Mouse (Mus musculus) neural tube, embryonic 14.5 days (tissue): Measurements from ENCODE around the gene Tnr. TPM values are rescaled to one million over a fixed set of nuclear protein-coding genes. Genes with fewer than 3 reads are reported as not detected.
A peak's percentile ranks its signal among the peaks of the same experiment; 100 is the strongest.

Experiments
- ATAC-seq: fragments of 200-750 bp; cut with Nextera tagmentation; 2 replicates; pipeline ENCODE4 v1.8.0; 2017; ENCODE audit warnings: low read depth, mild to moderate bottlenecking, moderate TSS enrichment, moderate library complexity
- H3K27ac ChIP-seq: fragments of 300-500 bp; sonication (generic); 2 replicates; pipeline ENCODE4 v1.5.1; 2014; ENCODE audit warnings: low read depth, mild to moderate bottlenecking, control low read depth, low read length, moderate library complexity, mixed read lengths
- H3K27me3 ChIP-seq: fragments of 300-500 bp; sonication (generic); 2 replicates; pipeline ENCODE4 v1.6.1; 2014; ENCODE audit warnings: low read length; ENCODE audit not compliant: control insufficient read depth, insufficient read depth
- H3K36me3 ChIP-seq: fragments of 300-500 bp; sonication (generic); 2 replicates; pipeline ENCODE4 v1.6.1; 2014; ENCODE audit warnings: low read length, mixed read lengths; ENCODE audit not compliant: control insufficient read depth, insufficient read depth
- H3K4me1 ChIP-seq: fragments of 300-500 bp; sonication (generic); 2 replicates; pipeline ENCODE4 v1.6.1; 2014; ENCODE audit warnings: low read length; ENCODE audit not compliant: control insufficient read depth, insufficient read depth
- H3K4me2 ChIP-seq: fragments of 300-500 bp; sonication (generic); 2 replicates; pipeline ENCODE4 v1.6.1; 2014; ENCODE audit warnings: mild to moderate bottlenecking, low read depth, low read length, control low read depth
- H3K4me3 ChIP-seq: fragments of 300-500 bp; sonication (generic); 2 replicates; pipeline ENCODE4 v1.5.1; 2014; ENCODE audit warnings: low read depth, low read length, control low read depth, mixed read lengths
- H3K9ac ChIP-seq: fragments of 300-500 bp; sonication (generic); replicated peaks from 2 replicates; pipeline ENCODE4 v1.6.1; 2014; ENCODE audit warnings: low read depth, mild to moderate bottlenecking, control low read depth, low read length, mixed read lengths
- H3K9me3 ChIP-seq: fragments of 300-500 bp; sonication (generic); 2 replicates; pipeline ENCODE4 v1.6.1; 2016; ENCODE audit warnings: low read length; ENCODE audit not compliant: control insufficient read depth
- WGBS: fragments of 180-500 bp; shearing (Covaris S2); extraction: QIAGEN DNeasy Blood & Tissue Kit; methylation state at CpG from one replicate; pipeline ENCODE4 v1.1.7; 2014; 5-methylcytosine and 5-hydroxymethylcytosine counted together
- polyA plus RNA-seq: library from polyadenylated mRNA; unstranded; fragments of >200 nt; fragmentation: Nextera tagmentation; extraction: Ambion mirVana; gene quantifications from 2 replicates; pipeline ENCODE4 v1.2.1, GENCODE M21; 2014

Tnr gene
- polyA plus RNA-seq, 1 experiment from 2014 or later = 6.6 TPM

DNA sequence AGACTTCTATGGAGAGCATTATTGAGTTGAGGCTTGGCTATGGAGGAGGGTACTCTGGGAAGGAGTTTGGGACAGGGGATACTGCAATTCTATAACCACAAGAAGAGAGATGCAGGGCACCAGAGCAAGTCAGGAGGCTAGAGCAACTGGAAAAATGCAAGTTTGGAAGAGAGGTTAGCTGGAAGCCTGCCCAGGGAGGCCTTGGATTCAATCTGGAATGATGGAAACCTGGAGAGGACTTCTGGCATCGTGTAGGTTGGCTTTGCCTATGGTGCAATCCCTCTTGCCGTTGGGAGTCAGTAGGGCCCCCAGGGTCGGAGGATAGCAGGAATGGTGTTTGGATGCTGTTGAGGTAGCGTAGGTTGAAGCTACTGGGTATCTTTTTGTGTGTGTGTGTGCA, 90.0 kb downstream of the Tnr start:
- no peaks in the 10 kb centered on the region for H3K36me3 ChIP-seq
- no peak overlapping the region for H3K4me2 ChIP-seq
- no peaks in the 10 kb centered on the region for H3K27me3 ChIP-seq
- ATAC-seq = no peak
- no peak overlapping the region for H3K27ac ChIP-seq
- no peak overlapping the region for H3K9ac ChIP-seq
- WGBS = 94% methylated on average over 4 of the region's 4 CpGs
- H3K4me1 ChIP-seq = peaks cover 12% of the 10 kb centered on the region; the same call in 1 of the 2 replicates
- no peak overlapping the region for H3K4me3 ChIP-seq
- no peaks in the 10 kb centered on the region for H3K9me3 ChIP-seq

DNA sequence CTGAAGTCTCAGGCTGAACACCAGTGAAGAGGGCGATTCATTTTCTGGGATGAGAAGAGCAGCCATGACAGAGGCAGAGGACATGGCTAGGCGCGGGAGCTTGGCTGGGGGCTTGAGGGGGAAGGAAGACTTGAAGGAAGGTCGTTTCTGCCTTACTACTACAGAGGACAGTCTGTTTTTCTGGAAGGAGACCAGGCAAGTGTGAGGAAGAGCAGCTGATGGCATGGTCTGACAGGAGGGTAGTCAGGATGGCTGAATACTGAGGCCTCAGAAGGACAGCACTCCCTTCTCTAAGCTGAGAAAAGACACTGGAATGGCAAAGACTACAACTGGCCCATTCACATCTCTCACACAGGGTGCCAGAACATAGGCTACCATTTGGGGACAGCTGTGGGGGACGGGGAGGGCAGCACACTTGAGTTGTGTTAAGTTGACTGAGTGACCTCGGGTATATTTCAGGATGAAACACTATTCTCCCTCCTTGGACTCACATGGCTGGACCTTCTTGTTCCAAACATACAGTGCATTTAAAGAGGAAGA, 90.6 kb downstream of the Tnr start:
- H3K9me3 ChIP-seq = no peaks in the 10 kb centered on the region
- 77% methylated on average over 6 of the region's 6 CpGs for WGBS
- H3K4me1 ChIP-seq = peaks cover 14% of the 10 kb centered on the region; the same call in 1 of the 2 replicates
- no peaks in the 10 kb centered on the region for H3K36me3 ChIP-seq
- no peak overlapping the region for H3K4me3 ChIP-seq
- ATAC-seq = 0 out of 2 replicates have a peak, but pooled peaks have one; percentile 7
- H3K9ac ChIP-seq = no peak overlapping the region
- H3K4me2 ChIP-seq = no peak overlapping the region
- H3K27me3 ChIP-seq = no peaks in the 10 kb centered on the region
- peak overlapping the region; percentile 69; the same call in 1 of the 2 replicates for H3K27ac ChIP-seq

DNA sequence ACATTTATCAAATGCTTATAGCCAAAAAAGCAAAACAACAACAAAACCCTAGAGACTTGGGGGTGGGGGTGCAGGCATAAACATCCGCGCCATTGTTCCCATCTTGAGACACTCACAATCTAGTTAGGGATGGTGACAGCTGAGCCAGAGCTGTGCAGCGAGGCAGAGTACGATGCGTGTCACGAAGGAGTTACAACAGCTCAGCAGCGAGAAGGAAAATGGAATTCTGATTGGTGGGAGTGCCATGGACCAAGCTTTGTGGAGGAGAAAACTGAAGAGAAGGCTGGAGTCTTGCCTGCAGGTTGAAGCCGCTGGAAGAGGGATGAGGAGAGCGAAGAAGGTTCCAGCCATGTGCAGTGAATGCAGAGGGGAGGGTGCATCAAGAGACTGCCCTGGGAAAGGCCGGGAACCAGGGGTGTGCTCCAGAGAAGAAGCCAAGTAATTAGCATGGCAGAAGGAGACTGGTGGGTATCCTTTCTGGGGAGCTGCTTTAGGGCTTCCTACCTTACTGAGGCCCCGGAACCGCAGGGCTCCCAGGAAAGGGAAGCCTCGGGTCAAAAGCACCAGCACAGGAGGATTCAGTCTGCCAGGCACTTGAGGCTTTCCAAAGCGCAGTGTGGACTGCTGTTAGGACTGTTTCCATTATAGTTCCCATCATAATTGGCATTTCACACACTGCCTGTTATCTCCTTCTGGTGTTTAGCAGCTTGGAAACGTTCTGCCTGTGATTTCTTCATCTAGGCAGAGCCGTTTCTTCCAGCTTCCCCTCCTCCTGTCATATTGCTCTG, 91.3 kb downstream of the Tnr start:
- H3K9me3 ChIP-seq = no peaks in the 10 kb centered on the region
- 36% methylated on average over 16 of the region's 16 CpGs for WGBS
- peak; percentile 65; the same call in 1 of the 2 replicates for ATAC-seq
- peak overlapping the region; percentile 31; the same call in 1 of the 2 replicates for H3K4me2 ChIP-seq
- H3K9ac ChIP-seq = 0 out of 2 replicates have a peak overlapping the region, but pooled peaks have one; percentile 11
- peaks cover 14% of the 10 kb centered on the region; the same call in 1 of the 2 replicates for H3K4me1 ChIP-seq
- no peaks in the 10 kb centered on the region for H3K36me3 ChIP-seq
- H3K4me3 ChIP-seq = no peak overlapping the region
- peak overlapping the region; percentile 69 for H3K27ac ChIP-seq
- no peaks in the 10 kb centered on the region for H3K27me3 ChIP-seq

GRCm38 (mm10) chr1:159615686-159616085, 92.1 kb downstream of the Tnr start:
- Histone ChIP-seq H3K36me3 (no peaks in the 10 kb centered on the region), H3K9ac (no peak overlapping the region), H3K27me3 (no peaks in the 10 kb centered on the region), H3K27ac (no peak overlapping the region; the same call in 1 of the 2 replicates), H3K4me1 (peaks cover 14% of the 10 kb centered on the region; the same call in 1 of the 2 replicates), H3K4me3 (no peak overlapping the region), H3K9me3 (no peaks in the 10 kb centered on the region), H3K4me2 (no peak overlapping the region)
- no peak for ATAC-seq
- 41% methylated on average over 4 of the region's 4 CpGs for WGBS

DNA sequence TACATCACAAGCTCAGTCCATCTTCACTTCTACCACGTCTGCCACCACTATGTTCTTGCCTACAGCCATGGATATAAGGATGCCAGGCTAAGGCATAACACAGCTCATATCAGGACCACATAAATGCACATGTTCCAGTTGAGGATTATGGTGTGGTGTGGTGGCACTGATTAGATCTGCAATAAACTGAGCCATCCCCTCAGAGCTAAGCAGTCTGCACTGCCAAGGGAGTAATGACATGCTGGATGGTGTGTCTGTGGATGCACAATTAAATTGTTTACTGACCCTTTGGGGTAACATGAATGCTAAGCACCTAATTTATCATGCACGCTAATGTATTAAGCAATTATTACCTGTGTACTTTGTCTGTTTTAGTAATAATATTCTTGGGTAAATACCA, 95.6 kb downstream of the Tnr start:
- Histone ChIP-seq H3K27ac (no peak overlapping the region), H3K4me3 (no peak overlapping the region), H3K9me3 (no peaks in the 10 kb centered on the region), H3K9ac (no peak overlapping the region), H3K4me1 (peaks cover 14% of the 10 kb centered on the region; the same call in 1 of the 2 replicates), H3K36me3 (no peaks in the 10 kb centered on the region), H3K27me3 (no peaks in the 10 kb centered on the region), H3K4me2 (no peak overlapping the region)
- 48% methylated on average over 2 of the region's 2 CpGs for WGBS
- peak; percentile 54; the same call in 1 of the 2 replicates for ATAC-seq

GRCm38 (mm10) chr1:159621321-159621720, 97.8 kb downstream of the Tnr start:
- Histone ChIP-seq H3K4me1 (0 out of 2 replicates have a peak, but pooled peaks cover 3% of the 10 kb centered on the region), H3K4me2 (no peak overlapping the region), H3K36me3 (no peaks in the 10 kb centered on the region), H3K27ac (no peak overlapping the region), H3K4me3 (no peak overlapping the region), H3K9me3 (no peaks in the 10 kb centered on the region), H3K9ac (no peak overlapping the region), H3K27me3 (no peaks in the 10 kb centered on the region)
- ATAC-seq = no peak
- WGBS = 63% methylated on average over 1 of the region's 1 CpGs

DNA sequence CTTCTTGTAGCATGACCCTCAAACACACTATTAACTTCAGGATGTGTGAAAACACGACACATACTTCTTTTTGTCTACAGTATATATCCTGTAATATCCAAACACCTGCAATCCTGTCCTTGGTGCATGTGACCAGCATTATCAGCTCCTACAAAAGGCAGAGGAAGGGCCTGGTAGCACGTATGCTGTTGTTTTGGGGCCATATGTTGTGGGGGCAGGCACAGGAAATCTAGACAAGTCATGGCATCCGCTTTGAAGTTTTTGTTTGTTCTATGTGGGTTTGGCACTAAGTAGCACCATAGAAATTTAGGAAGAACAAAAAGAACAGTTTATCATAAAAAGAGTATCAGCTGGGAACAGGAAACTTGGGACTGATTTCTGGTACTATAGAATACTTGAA, 105.5 kb downstream of the Tnr start:
- Histone ChIP-seq H3K4me2 (no peak overlapping the region), H3K4me3 (no peak overlapping the region), H3K4me1 (no peaks in the 10 kb centered on the region), H3K27me3 (no peaks in the 10 kb centered on the region), H3K9ac (no peak overlapping the region), H3K9me3 (no peaks in the 10 kb centered on the region), H3K36me3 (no peaks in the 10 kb centered on the region), H3K27ac (no peak overlapping the region)
- WGBS = 88% methylated on average over 3 of the region's 3 CpGs
- no peak for ATAC-seq

DNA sequence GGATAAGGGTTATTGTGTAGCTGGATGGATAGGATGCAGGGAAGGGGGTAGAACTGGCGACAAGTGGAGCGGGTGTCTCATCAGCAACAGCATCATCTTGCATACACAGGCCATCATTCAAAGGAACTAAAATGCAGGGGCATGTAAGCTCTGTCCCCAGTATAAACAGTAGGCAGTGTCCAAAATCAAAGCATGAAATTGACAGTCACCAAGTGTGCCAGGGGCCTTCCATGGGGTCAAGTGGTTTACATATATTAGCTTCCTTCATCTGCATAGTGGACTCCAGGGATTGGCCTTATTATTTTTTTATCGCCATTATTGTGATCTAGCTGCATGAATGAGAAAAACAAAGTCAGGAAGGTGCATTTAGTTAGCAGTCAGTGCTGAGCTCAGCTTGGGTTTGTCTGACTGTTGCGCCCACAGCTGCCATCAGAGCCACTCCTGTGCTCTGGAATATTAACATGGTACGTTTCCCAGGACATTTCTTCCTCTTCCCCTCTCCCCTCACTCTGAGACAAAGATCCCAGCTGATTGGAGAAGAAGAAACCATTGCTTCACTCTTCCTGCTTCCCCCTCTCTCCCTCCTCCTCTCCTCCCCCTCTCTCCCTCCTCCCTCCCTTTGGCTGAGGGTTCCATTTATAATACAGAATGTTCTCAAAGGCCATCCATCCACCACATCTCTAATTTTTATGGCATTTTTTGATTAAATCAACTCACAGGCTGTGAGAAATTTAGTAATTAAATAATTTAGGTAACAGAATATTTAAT, 106.4 kb downstream of the Tnr start:
- Histone ChIP-seq H3K27me3 (no peaks in the 10 kb centered on the region), H3K9ac (no peak overlapping the region), H3K4me1 (no peaks in the 10 kb centered on the region), H3K4me2 (no peak overlapping the region), H3K4me3 (no peak overlapping the region), H3K36me3 (no peaks in the 10 kb centered on the region), H3K27ac (no peak overlapping the region), H3K9me3 (no peaks in the 10 kb centered on the region)
- 55% methylated on average over 5 of the region's 5 CpGs for WGBS
- ATAC-seq = no peak
